Mouse (Mus musculus) thymus, postnatal 25 days (tissue): Measurements from ENCODE around the gene Chac1.
A peak's percentile ranks its signal among the peaks of the same experiment; 100 is the strongest.

Experiments used
- DNase-seq: peaks from one replicate; pipeline ENCODE4 v3.0.0; 2022

The Chac1 gene

DNA sequence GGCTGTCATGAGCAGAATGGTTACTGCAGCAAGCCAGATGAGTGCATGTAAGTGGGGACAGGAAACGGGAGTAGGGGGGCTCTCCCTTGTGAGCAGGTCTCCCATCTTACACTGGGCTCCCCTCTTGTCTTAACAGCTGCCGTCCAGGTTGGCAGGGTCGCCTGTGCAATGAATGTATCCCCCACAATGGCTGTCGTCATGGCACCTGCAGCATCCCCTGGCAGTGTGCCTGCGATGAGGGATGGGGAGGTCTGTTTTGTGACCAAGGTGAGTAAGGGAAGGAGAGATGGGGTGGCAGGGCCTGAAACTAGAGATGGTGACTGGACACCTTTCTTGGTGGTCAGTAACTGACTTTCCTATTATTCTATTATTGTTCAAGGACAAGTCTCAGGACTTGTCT, 22.5 kb upstream of the Chac1 start:
- no peak for DNase-seq

DNA sequence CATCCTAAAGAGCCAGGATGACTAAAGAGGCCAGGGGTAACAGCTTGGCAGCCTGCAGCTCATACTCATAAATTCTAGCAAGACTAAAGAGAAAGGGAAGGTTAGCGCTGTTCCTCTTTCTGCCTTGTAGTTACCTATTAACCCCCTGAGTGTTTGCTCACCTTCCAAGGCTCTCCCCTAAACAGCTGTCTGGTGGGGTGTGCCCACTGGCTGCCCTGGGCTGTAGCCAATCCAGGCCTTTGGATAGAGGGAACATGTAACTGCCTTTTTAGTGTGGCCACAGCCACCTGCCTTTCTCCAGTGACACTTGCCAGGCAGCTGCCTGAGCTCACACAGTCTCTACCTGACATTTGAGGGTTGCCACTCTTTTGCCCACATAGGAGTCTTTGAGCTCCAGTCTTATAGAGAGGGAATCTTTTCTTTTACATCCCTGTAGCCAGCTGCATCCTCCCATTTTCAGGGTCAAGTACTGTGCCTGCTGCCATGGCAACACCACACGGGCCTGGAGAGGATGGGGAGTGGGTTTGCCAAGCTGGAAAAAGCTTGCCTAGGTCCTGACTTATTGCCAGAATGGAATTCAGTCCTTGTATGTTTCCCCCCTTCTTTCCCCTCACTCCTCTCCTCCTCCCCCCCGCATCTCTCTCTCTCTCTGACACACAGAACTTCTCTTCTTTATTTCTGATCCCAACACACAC, 21.8 kb upstream of the Chac1 start:
- no peak for DNase-seq

DNA sequence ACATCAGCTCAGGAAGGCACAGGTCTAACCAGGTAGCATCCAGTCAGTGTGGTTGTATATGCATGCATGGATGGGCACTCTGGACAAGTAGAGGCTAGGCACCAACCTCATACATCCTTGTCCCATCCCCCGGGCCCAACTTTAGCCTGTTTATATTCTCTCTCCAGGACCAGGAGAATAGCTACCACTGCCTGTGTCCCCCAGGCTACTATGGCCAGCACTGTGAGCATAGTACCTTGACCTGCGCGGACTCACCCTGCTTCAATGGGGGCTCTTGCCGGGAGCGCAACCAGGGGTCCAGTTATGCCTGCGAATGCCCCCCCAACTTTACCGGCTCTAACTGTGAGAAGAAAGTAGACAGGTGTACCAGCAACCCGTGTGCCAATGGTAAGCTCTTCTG, 20.2 kb upstream of the Chac1 start:
- DNase-seq: no peak

DNA sequence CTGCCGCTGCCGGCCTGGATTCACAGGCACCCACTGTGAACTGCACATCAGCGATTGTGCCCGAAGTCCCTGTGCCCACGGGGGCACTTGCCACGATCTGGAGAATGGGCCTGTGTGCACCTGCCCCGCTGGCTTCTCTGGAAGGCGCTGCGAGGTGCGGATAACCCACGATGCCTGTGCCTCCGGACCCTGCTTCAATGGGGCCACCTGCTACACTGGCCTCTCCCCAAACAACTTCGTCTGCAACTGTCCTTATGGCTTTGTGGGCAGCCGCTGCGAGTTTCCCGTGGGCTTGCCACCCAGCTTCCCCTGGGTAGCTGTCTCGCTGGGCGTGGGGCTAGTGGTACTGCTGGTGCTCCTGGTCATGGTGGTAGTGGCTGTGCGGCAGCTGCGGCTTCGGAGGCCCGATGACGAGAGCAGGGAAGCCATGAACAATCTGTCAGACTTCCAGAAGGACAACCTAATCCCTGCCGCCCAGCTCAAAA, 18.8 kb upstream of the Chac1 start:
- no peak for DNase-seq

DNA sequence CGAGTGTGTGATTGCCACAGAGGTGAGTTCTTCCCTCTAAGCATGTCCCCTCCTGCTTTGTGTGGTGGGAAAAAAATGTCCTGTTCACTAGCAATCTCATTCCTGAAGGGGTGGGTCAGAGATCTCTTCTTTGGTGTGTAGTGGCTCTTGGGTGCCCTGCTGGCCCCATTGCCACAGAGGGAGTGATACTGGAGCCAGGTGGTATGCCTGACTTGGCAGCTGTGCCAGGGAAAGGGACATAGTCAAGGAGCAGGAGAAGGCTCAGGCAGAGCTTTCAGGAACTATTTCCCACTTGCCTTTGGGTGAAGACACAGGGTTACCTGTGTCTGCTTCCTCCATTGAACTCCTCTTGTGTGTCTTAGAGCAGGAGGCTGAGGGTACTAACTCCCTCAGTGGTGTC, 16.9 kb upstream of the Chac1 start:
- DNase-seq: no peak

DNA sequence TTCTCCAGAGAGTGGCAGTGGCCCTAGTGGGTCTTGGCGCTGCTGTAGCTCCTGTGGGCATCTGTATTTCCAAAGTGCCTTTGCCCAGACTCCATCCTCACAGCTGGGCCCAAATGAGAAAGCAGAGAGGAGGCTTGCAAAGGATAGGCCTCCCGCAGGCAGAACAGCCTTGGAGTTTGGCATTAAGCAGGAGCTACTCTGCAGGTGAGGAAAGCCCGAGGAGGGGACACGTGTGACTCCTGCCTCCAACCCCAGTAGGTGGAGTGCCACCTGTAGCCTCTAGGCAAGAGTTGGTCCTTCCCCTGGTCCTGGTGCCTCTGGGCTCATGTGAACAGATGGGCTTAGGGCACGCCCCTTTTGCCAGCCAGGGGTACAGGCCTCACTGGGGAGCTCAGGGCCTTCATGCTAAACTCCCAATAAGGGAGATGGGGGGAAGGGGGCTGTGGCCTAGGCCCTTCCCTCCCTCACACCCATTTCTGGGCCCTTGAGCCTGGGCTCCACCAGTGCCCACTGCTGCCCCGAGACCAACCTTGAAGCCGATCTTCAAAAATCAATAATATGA, 16.0 kb upstream of the Chac1 start:
- no peak for DNase-seq

DNA sequence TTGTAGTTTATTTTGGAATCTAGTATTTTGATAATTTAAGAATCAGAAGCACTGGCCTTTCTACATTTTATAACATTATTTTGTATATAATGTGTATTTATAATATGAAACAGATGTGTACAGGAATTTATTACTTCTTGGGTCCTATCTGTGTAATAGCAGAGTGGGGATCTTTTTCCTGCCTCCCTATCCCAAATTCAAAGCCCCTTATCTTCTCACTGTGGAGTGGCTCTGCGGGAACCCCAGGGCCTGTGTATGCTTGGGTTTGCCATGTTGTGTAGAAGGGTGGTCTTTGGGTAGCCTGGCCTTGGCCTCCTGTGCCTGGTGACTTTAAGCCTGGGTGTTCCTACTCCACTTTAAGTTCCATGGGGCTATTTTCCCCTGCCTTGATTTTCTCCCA, 15.5 kb upstream of the Chac1 start:
- no peak for DNase-seq

DNA sequence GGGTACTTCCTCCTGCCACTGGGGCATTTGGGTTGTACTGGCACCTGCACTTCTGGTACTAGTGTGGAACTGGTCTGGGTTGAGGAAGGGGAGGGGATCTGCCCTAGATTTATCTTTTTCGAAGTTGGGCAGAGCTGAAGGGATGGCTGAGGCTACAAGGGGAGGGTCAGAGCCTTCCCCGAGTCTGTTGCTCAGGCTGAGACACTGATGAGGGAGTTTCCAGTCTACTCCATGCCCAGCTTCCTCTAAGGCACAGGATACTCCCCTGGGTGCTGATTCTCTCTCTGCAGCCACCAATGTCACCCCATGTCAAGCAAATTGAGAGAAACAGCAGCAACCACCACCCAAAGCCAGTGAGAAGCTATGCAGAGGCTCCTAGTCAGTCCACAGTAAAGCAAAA, 15.0 kb upstream of the Chac1 start:
- no peak for DNase-seq

DNA sequence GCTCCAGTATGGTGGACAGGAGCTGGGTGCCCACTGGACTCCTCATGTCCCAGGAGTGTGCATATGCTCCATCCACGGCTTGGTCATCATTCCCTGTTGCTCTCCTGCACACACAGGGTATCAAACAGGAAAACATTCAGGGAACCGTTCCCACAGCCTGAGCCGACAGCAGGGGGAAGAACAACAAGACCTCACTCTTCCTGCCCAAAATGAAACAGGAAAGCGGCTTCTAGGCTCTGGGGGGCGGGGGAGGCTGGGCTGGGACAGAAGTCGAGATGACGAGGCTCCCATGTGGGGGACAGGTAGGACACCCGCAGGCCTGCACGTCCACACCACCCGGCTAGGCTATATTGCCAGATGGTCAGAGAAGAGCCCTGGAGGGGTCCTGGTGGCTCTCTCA, 14.6 kb upstream of the Chac1 start:
- DNase-seq: peak; percentile 26

DNA sequence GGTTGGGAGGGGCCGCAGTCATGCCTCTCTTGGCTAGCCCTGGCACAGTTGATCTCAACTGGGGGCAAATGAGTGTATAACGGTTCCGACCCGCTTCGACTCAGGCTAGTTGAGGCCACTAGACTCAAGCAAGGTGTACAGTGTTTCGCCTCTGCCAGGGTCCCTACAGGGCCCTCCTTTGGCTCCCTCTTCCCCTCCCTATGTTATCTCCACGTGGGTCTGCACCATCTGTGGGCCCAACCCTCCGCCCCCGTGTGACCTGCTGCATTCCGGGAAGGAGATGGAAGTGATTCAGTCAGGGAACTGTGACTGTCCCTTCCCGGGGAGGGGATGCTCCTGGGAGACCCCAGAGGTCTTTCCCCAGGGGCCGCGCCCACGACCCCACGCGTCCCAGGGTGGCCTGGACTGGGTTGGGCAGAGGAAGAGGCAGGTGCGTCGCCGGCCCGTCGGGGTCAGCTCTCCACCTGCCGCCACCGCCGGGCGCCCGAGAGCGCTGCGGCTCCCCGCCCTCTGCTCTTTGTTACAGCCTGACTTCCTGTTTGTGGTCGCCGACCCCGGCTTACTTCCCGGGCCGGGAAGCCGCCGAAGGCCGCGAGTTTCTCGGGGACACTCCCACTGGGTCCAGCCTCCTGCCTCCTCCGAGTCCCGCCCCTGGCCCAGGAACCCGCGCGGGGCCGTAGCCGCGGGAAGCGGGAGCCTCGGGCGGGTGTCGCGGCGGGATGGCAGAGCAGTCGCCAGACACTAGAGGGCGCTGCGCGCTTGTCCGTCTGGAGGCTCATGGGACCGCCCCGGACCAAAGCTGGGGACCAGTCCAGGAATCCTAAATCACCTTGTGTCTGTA, 13.4 kb upstream of the Chac1 start:
- peak; percentile 84 for DNase-seq

DNA sequence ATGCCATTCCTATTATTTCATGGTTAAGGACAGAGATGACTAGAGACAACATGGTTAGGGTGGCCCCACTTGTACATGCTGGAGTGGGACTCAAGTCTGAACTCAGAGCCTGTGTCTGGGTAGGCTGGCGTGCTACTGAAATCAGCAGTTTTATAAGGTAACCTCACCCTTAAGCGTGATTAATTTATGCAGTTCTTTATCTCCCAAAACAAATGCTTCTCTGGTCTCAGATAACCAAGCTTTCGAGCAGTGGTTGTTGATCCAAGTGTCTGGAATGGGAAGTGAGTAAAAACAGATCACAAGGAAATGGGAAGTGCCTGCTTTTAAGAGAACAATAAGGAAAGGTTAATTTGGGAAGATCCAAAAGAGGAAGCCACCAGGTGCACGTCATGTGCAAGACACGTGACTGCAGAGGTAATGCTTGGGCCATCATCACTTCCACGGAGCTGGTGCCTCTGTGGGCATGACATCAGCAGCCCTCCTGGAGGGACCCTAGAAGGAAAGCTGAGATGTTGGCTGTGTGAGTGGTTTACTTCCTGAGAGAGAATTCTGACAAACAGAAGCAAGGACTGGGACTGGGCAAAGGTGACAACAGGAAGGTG, 6.4 kb upstream of the Chac1 start:
- no peak for DNase-seq

DNA sequence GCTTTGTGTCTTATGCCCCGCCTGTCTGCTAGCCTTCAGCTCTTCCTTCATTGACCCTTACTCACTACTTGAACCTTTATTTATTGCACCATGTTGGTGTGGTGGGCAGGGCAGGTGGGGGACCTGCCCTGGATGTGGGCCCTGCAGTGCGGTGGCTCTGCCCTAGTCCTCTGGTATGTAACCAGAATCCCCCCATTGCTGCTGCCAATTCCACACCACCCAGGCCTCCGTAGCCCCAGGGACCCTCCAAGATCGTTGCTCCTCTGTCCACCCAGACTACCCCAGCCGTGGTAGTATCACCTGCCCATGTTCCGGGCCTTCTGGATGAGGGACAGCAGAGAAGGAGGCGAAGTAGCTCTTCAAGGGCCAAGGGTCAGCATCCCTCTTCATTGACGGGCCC, 2.7 kb downstream of the Chac1 start:
- no peak for DNase-seq

DNA sequence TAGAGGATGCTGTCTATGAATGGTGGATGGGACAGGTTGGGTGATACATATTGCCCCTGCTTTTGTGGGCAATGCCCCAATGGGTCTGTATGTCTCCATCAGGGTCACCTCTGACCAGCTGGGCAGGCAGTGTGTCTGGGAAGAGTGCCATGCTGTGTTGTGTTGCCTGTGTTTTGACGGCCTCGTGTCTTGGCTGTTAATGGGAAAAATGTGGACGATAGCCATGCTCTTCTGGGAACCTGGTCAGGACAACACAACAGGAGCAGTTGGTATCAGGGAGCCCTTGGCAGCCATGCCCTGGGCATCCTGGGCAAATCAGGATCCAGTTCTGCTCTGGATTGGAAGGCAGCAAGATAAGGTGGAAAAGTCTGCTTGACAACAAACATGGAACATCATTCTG, 4.1 kb downstream of the Chac1 start:
- DNase-seq: no peak

DNA sequence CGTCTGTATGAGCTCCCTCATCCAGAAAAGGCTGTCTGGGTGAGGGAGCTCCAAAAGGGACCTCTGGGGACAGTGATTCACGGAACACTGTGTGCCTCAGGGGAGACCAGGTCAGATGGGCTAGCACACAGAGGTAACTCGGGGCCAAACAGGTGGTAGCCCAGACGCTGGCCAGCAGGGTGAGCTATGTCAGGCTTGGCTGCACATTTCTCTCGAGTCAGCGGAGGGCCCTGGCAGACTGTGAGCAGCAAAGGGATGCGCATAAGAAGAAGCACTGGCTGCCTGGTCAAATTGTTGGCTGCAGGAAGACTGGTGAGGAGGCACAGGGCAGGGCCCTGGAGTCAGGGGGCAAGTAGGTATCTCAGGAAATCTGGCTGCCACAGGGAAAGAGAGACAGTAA, 4.6 kb downstream of the Chac1 start:
- DNase-seq: no peak

DNA sequence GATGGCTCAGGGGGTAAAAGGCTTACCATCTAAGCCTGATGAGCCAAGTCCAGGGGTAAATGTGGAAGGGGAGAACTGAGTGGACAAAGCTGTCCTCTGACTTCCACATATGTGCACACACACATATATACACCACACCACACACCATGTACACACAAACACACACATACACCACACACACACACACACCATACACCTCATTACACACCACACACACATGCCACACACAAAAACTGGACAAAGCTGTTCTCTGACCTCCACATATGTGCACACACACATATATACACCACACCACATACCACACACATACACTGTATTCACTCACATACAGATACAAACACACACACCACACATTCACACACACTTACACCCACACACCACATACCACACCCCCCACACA, 5.3 kb downstream of the Chac1 start:
- no peak for DNase-seq

DNA sequence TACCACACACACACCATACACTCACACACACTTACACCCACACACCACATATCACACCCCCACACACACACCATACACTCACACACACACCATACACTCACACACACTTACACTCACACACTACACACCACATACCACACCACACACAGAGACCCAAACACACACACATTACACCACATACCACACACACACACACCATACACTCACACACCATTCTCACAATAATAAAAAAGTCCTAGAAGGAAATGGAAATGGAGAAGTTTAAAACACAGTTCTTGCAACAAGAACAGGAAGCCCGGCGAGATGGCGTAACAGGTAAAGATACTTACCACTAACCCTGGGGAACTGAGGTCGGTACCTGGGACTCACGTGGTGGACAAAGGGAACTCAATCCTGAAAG, 5.8 kb downstream of the Chac1 start:
- no peak for DNase-seq

DNA sequence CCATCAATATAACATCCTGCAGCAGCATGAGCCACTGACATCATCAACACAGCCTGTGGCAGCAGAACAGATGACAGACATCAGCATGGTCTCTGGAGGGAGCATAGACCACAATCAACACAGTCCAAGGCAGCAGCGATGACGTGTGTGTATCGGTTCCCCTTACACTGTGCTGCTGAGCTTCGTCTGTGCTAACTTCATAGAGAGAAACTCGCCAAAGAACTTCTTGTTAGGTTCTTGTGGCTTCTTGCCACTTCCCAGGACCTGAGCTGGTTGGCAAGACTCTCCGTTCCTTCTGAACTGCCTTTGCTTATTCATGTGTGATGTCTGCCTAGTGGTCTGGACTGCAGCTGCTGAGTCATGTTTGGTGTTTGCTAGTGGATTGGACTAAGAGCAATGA, 7.2 kb downstream of the Chac1 start:
- DNase-seq: no peak

DNA sequence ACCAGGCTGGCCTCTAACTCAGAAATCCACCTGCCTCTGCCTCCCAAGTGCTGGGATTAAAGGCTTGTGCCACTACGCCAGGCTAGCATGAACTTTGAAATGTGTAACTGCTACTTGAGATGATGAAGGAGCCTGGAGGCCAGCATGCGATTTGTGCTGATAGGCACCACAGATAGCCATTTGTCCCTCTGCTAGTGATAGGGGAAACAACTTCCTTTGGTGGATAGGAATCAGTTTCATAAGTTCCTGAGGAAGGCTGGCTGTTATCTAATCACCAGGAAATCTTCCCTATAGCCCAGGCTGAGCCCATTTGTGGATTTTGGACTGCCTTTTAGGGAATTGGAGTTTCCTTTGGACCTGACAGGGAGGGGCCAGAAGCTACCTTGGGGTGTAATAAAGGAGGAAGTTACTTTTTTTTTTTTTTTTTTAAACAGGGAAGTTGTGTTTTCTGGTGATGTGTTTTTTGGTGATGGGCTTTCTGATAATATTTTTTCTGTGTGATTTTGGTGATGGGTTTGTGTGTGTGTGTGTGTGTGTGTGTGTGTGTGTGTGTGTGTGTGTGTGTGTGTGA, 8.8 kb downstream of the Chac1 start:
- DNase-seq: no peak

DNA sequence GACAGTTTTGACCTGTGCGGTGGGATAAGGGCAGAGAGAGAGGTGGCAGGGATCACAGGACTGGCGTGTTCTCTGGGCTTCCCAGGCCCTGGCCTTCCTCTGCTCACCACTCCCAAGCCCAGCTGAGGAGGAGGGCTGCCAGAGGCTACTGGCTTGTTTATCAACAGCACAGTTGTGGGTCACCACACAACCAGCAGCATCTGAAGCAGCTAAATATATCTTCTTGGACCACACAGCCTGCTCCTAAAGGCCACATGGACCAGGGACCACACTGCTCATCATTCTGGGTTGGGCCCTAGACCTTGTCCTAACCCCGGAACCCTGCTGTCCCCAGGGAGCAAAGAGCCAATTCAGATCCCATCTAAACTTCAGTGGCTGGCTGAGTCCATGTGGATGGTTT, 13.9 kb downstream of the Chac1 start:
- no peak for DNase-seq

DNA sequence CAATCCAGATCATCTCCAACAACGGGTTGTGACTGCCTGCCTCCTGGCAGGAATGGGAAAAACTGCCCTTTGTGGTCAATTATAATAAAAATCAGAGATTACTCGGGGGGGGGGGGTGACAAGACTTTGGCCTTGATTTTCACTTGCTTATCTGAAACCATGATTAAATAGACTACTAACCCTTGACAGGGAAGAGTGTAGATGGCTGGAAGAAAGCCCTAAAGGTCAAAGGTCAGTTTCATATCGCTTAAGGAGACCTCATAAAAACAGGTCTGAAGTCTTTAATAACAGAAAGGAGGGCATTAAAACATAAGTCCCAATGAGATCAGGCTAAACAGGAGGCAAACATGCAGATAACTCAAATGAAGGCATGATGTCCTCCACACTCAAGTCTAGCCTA, 16.3 kb downstream of the Chac1 start:
- DNase-seq: no peak

DNA sequence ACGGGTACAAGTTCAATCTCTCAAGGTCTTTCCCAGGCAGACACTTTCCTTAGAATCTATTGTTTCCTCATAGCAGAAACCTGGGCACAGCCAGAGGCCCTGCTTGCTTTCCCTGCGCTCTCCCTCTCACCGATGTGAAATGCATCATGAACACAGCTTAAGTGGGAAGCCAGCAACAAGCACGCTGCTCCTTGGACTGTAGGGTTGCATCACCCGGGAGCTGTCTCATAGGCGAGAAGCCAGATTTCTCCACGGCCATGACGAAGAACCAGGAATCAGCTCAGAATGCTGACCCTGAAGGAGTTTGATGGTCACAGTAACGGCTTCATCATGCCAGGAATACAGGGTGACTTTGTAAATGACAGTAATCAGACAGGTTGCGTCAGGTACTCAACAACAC, 19.1 kb downstream of the Chac1 start:
- DNase-seq: no peak

DNA sequence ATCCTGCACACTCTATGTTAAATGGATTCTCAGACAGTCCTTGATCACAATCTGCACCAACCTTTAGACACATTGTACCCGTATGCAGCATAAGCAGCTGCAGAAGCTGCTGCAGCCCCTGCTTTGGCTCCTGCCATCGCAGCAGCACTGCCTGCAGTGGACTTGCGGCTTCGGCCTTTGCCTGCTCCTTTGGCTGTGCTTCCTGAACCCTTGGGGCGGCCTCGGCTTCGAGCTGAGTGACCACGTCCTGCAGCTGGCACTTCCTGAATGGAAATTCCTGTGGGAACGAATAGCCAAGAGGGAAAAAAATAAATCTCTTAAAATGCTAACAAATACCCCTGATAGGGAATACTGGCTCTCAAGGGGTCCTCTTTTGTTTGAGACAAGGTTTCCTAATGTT, 26.3 kb downstream of the Chac1 start:
- no peak for DNase-seq

DNA sequence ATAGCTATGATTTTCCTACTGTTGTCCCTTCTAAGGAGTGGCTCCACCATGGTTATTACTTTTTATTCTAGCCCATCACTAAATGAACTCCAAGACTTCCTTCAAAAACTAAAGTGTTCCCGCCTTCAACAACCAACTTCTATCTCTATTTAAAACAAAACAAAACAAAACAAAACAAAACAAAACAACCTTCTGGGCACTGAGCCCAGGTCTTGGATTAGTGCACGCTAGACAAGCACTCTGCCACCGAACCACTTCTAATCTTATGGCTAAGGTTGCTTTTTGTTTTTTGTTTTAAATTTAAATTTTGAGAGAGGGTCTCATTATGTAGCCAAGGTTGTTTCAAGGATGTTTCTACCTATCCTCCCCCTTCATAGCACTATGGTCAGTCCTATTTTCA, 26.8 kb downstream of the Chac1 start:
- DNase-seq: no peak

DNA sequence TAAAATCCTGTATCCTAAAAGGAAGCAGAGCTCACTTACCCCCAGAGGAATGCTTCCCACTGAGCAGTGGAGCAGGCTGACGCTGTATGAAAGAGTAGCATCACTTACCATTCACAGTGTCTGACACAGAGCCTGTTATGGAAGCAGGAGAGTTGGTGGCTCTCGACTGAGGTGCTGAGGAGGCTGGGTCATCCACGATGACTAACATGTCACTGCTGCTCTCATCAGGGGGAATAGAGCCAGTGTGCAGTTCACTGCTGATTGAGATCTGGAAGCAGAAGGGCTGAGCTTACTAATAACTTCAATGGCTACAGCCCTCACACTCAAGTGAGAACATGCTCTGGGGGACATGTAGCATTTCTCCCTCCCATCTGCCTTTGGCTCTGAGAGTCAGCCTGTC, 28.4 kb downstream of the Chac1 start:
- DNase-seq: no peak
